Mouse (Mus musculus) midbrain, embryonic 13.5 days (tissue): ENCODE measurements around the gene Fam129a. TPM values are rescaled to one million over a fixed set of nuclear protein-coding genes. Genes with fewer than 3 reads are reported as not detected.
"Not testable (repeated sequence)": the region's sequence is repeated elsewhere in the genome, so short reads cannot be mapped to it uniquely, and the experiment has no call there.

ENCODE experiments used
- ATAC-seq: fragments of 200-750 bp; cut with Nextera tagmentation; 2 replicates; pipeline ENCODE4 v1.8.0; 2017; ENCODE audit warnings: mild to moderate bottlenecking, moderate TSS enrichment, moderate library complexity
- H3K27ac ChIP-seq: fragments of 300-500 bp; sonication (generic); 2 replicates; pipeline ENCODE4 v1.5.1; 2015; ENCODE audit warnings: inconsistent platforms, mild to moderate bottlenecking, moderate library complexity
- H3K27me3 ChIP-seq: fragments of 300-500 bp; sonication (generic); 2 replicates; pipeline ENCODE4 v1.6.1; 2015; ENCODE audit warnings: mild to moderate bottlenecking, inconsistent platforms
- H3K36me3 ChIP-seq: fragments of 300-500 bp; sonication (generic); 2 replicates; pipeline ENCODE4 v1.6.1; 2015; ENCODE audit warnings: mild to moderate bottlenecking, inconsistent platforms
- H3K4me1 ChIP-seq: fragments of 300-500 bp; sonication (generic); replicated peaks from 2 replicates; pipeline ENCODE4 v1.6.1; 2015; ENCODE audit warnings: inconsistent platforms
- H3K4me2 ChIP-seq: fragments of 300-500 bp; sonication (generic); replicated peaks from 2 replicates; pipeline ENCODE4 v1.6.1; 2015; ENCODE audit warnings: moderate library complexity, mild to moderate bottlenecking, inconsistent platforms
- H3K4me3 ChIP-seq: fragments of 300-500 bp; sonication (generic); replicated peaks from 2 replicates; pipeline ENCODE4 v1.5.1; 2015; ENCODE audit warnings: mild to moderate bottlenecking, inconsistent platforms
- H3K9ac ChIP-seq: fragments of 300-500 bp; sonication (generic); replicated peaks from 2 replicates; pipeline ENCODE4 v1.6.1; 2015; ENCODE audit warnings: mild to moderate bottlenecking, inconsistent platforms
- H3K9me3 ChIP-seq: fragments of 300-500 bp; sonication (generic); 2 replicates; pipeline ENCODE4 v1.6.1; 2016; ENCODE audit warnings: mild to moderate bottlenecking, inconsistent platforms
- WGBS: fragments of 180-500 bp; shearing (Covaris S2); methylation state at CpG from one replicate; pipeline ENCODE4 v1.1.7; 2015; 5-methylcytosine and 5-hydroxymethylcytosine counted together
- polyA plus RNA-seq: library from polyadenylated mRNA; unstranded; fragments of >200 nt; fragmentation: Nextera tagmentation; extraction: Ambion mirVana; gene quantifications from 2 replicates; pipeline ENCODE4 v1.2.1, GENCODE M21; 2015

Fam129a gene
- polyA plus RNA-seq, 1 experiment from 2014 or later: 0.78 TPM

- no peak; the same call in 1 of the 2 replicates for ATAC-seq
Measured at GRCm38 (mm10) chr1:151679883-151680613, 109.1 kb downstream of the Fam129a start.

GRCm38 (mm10) chr1:151680971-151681370, 110.0 kb downstream of the Fam129a start:
- no peak overlapping the region for H3K4me2 ChIP-seq
- ATAC-seq: no peak

More at GRCm38 (mm10) chr1:151679883-151680613, 109.1 kb downstream of the Fam129a start:
- WGBS: 93% methylated on average over 4 of the region's 4 CpGs
- H3K27ac ChIP-seq: no peak overlapping the region
- H3K36me3 ChIP-seq: no peaks in the 10 kb centered on the region
- no peak overlapping the region for H3K4me2 ChIP-seq
- no peak overlapping the region for H3K9ac ChIP-seq
- H3K9me3 ChIP-seq: no peaks in the 10 kb centered on the region
- no peak overlapping the region for H3K4me3 ChIP-seq
- H3K4me1 ChIP-seq: no peaks in the 10 kb centered on the region
- H3K27me3 ChIP-seq: no peaks in the 10 kb centered on the region

GRCm38 (mm10) chr1:151682896-151683295, 111.9 kb downstream of the Fam129a start:
- no peaks in the 10 kb centered on the region for H3K36me3 ChIP-seq
- no peaks in the 10 kb centered on the region for H3K9me3 ChIP-seq
- H3K4me2 ChIP-seq: no peak overlapping the region
- no peak overlapping the region for H3K27ac ChIP-seq
- no peak for ATAC-seq
- no peak overlapping the region for H3K4me3 ChIP-seq
- H3K4me1 ChIP-seq: peaks cover 5% of the 10 kb centered on the region
- WGBS: 95% methylated on average over 6 of the region's 6 CpGs
- no peaks in the 10 kb centered on the region for H3K27me3 ChIP-seq
- no peak overlapping the region for H3K9ac ChIP-seq

More at GRCm38 (mm10) chr1:151680971-151681370, 110.0 kb downstream of the Fam129a start:
- Histone ChIP-seq H3K9me3 (no peaks in the 10 kb centered on the region), H3K4me1 (peaks cover 5% of the 10 kb centered on the region), H3K36me3 (no peaks in the 10 kb centered on the region), H3K4me3 (no peak overlapping the region), H3K27me3 (no peaks in the 10 kb centered on the region), H3K9ac (no peak overlapping the region), H3K27ac (no peak overlapping the region)
- WGBS: 84% methylated on average over 3 of the region's 3 CpGs

- Histone ChIP-seq H3K27ac (no peak overlapping the region), H3K36me3 (no peaks in the 10 kb centered on the region), H3K9ac (no peak overlapping the region), H3K27me3 (no peaks in the 10 kb centered on the region), H3K9me3 (no peaks in the 10 kb centered on the region), H3K4me1 (peaks cover 5% of the 10 kb centered on the region), H3K4me2 (no peak overlapping the region), H3K4me3 (no peak overlapping the region)
- 87% methylated on average over 7 of the region's 7 CpGs for WGBS
- ATAC-seq: no peak
Measured at GRCm38 (mm10) chr1:151684451-151684892, 113.5 kb downstream of the Fam129a start.

- H3K36me3 ChIP-seq: no peaks in the 10 kb centered on the region
- H3K27me3 ChIP-seq: no peaks in the 10 kb centered on the region
- 81% methylated on average over 5 of the region's 5 CpGs for WGBS
- H3K4me3 ChIP-seq: no peak overlapping the region
- ATAC-seq: no peak
- no peak overlapping the region for H3K4me2 ChIP-seq
- no peaks in the 10 kb centered on the region for H3K9me3 ChIP-seq
- H3K4me1 ChIP-seq: peaks cover 5% of the 10 kb centered on the region
- no peak overlapping the region for H3K27ac ChIP-seq
- no peak overlapping the region for H3K9ac ChIP-seq
Measured at GRCm38 (mm10) chr1:151684978-151685377, 114.0 kb downstream of the Fam129a start.

- no peak overlapping the region for H3K4me2 ChIP-seq
- no peaks in the 10 kb centered on the region for H3K27me3 ChIP-seq
- H3K9me3 ChIP-seq: no peaks in the 10 kb centered on the region
- H3K4me1 ChIP-seq: peaks cover 5% of the 10 kb centered on the region
- no peaks in the 10 kb centered on the region for H3K36me3 ChIP-seq
- no peak overlapping the region for H3K27ac ChIP-seq
- WGBS: 10% methylated on average over 12 of the region's 12 CpGs
- no peak for ATAC-seq
- no peak overlapping the region for H3K4me3 ChIP-seq
- no peak overlapping the region for H3K9ac ChIP-seq
Measured at GRCm38 (mm10) chr1:151685666-151686309, 114.8 kb downstream of the Fam129a start.

- Histone ChIP-seq H3K4me2 (no peak overlapping the region), H3K4me1 (peaks cover 5% of the 10 kb centered on the region), H3K4me3 (no peak overlapping the region), H3K27me3 (no peaks in the 10 kb centered on the region), H3K27ac (no peak overlapping the region), H3K9ac (no peak overlapping the region), H3K36me3 (no peaks in the 10 kb centered on the region), H3K9me3 (no peaks in the 10 kb centered on the region)
- WGBS: 68% methylated on average over 8 of the region's 8 CpGs
- no peak for ATAC-seq
Measured at GRCm38 (mm10) chr1:151686696-151687095, 115.7 kb downstream of the Fam129a start.

GRCm38 (mm10) chr1:151689032-151689431, 118.0 kb downstream of the Fam129a start:
- Histone ChIP-seq H3K4me3 (no peak overlapping the region), H3K9ac (no peak overlapping the region), H3K9me3 (no peaks in the 10 kb centered on the region), H3K36me3 (no peaks in the 10 kb centered on the region), H3K27me3 (no peaks in the 10 kb centered on the region), H3K27ac (no peak overlapping the region), H3K4me2 (no peak overlapping the region), H3K4me1 (peaks cover 5% of the 10 kb centered on the region)
- 79% methylated on average over 5 of the region's 5 CpGs for WGBS
- no peak for ATAC-seq

- ATAC-seq: no peak
- Histone ChIP-seq H3K4me3 (no peak overlapping the region), H3K9me3 (no peaks in the 10 kb centered on the region), H3K27ac (no peak overlapping the region), H3K9ac (no peak overlapping the region), H3K4me1 (peaks cover 5% of the 10 kb centered on the region), H3K27me3 (no peaks in the 10 kb centered on the region), H3K36me3 (no peaks in the 10 kb centered on the region), H3K4me2 (no peak overlapping the region)
- 82% methylated on average over 8 of the region's 8 CpGs for WGBS
Measured at GRCm38 (mm10) chr1:151689561-151689960, 118.6 kb downstream of the Fam129a start.

GRCm38 (mm10) chr1:151690061-151690460, 119.1 kb downstream of the Fam129a start:
- H3K4me2 ChIP-seq: no peak overlapping the region
- no peak for ATAC-seq
- H3K4me3 ChIP-seq: no peak overlapping the region
- no peaks in the 10 kb centered on the region for H3K9me3 ChIP-seq
- 84% methylated on average over 6 of the region's 6 CpGs for WGBS
- peaks cover 5% of the 10 kb centered on the region for H3K4me1 ChIP-seq
- no peak overlapping the region for H3K27ac ChIP-seq
- H3K27me3 ChIP-seq: no peaks in the 10 kb centered on the region
- no peaks in the 10 kb centered on the region for H3K36me3 ChIP-seq
- no peak overlapping the region for H3K9ac ChIP-seq

GRCm38 (mm10) chr1:151690583-151691193, 119.7 kb downstream of the Fam129a start:
- H3K4me1 ChIP-seq: peaks cover 3% of the 10 kb centered on the region
- no peak overlapping the region for H3K27ac ChIP-seq
- H3K4me3 ChIP-seq: no peak overlapping the region
- no peak overlapping the region for H3K9ac ChIP-seq
- WGBS: 88% methylated on average over 7 of the region's 7 CpGs
- ATAC-seq: no peak
- no peaks in the 10 kb centered on the region for H3K9me3 ChIP-seq
- no peaks in the 10 kb centered on the region for H3K36me3 ChIP-seq
- no peak overlapping the region for H3K4me2 ChIP-seq
- no peaks in the 10 kb centered on the region for H3K27me3 ChIP-seq

GRCm38 (mm10) chr1:151692867-151693266, 121.9 kb downstream of the Fam129a start:
- not testable (repeated sequence) for H3K4me2 ChIP-seq, H3K36me3 ChIP-seq, H3K27me3 ChIP-seq, H3K27ac ChIP-seq, ATAC-seq, H3K9me3 ChIP-seq, H3K4me3 ChIP-seq, H3K4me1 ChIP-seq, H3K9ac ChIP-seq
- 82% methylated on average over 6 of the region's 6 CpGs for WGBS
